Mouse (Mus musculus) embryonic facial prominence, embryonic 14.5 days (tissue): ENCODE measurements around the gene Gnpat. TPM values are rescaled to one million over a fixed set of nuclear protein-coding genes. Genes with fewer than 3 reads are reported as not detected.

Source experiments
- ATAC-seq: fragments of 200-750 bp; cut with Nextera tagmentation; 2 replicates; pipeline ENCODE4 v1.8.0; 2017; ENCODE audit warnings: low read depth, moderate number of reproducible peaks, moderate TSS enrichment
- DNase-seq: peaks from one replicate; pipeline ENCODE4 v3.0.0-alpha.2; 2015; ENCODE audit warnings: low spot score
- H3K27ac ChIP-seq: fragments of 300-500 bp; sonication (generic); replicated peaks from 2 replicates; pipeline ENCODE4 v1.5.1; 2014; ENCODE audit warnings: low read depth, mild to moderate bottlenecking, low read length, moderate library complexity
- H3K27me3 ChIP-seq: fragments of 300-500 bp; sonication (generic); replicated peaks from 2 replicates; pipeline ENCODE4 v1.6.1; 2014; ENCODE audit warnings: low read length; ENCODE audit not compliant: control insufficient read depth, insufficient read depth
- H3K36me3 ChIP-seq: fragments of 300-500 bp; sonication (generic); 2 replicates; pipeline ENCODE4 v1.6.1; 2014; ENCODE audit warnings: low read length, mixed read lengths; ENCODE audit not compliant: control insufficient read depth, insufficient read depth
- H3K4me1 ChIP-seq: fragments of 300-500 bp; sonication (generic); 2 replicates; pipeline ENCODE4 v1.6.1; 2014; ENCODE audit warnings: antibody characterized with exemption, low read length; ENCODE audit not compliant: control insufficient read depth, insufficient read depth
- H3K4me2 ChIP-seq: fragments of 300-500 bp; sonication (generic); 2 replicates; pipeline ENCODE4 v1.6.1; 2014; ENCODE audit warnings: low read depth, mild to moderate bottlenecking, low read length, moderate library complexity, mixed read lengths
- H3K4me3 ChIP-seq: fragments of 300-500 bp; sonication (generic); 2 replicates; pipeline ENCODE4 v1.5.1; 2014; ENCODE audit warnings: low read depth, mild to moderate bottlenecking, low read length
- H3K9ac ChIP-seq: fragments of 300-500 bp; sonication (generic); 2 replicates; pipeline ENCODE4 v1.6.1; 2014; ENCODE audit warnings: low read depth, mild to moderate bottlenecking, low read length, moderate library complexity, mixed read lengths
- H3K9me3 ChIP-seq: fragments of 300-500 bp; sonication (generic); 2 replicates; pipeline ENCODE4 v1.6.1; 2016; ENCODE audit warnings: low read length; ENCODE audit not compliant: control insufficient read depth
- WGBS: fragments of 180-500 bp; shearing (Covaris S2); extraction: QIAGEN DNeasy Blood & Tissue Kit; methylation state at CpG from one replicate; pipeline ENCODE4 v1.1.7; 2014; 5-methylcytosine and 5-hydroxymethylcytosine counted together
- polyA plus RNA-seq: library from polyadenylated mRNA; unstranded; fragments of >200 nt; fragmentation: Nextera tagmentation; extraction: Ambion mirVana; gene quantifications from 2 replicates; pipeline ENCODE4 v1.2.1, GENCODE M21; 2014

Gnpat gene
- polyA plus RNA-seq, 1 experiment from 2014 or later, result 97.8 TPM

DNA sequence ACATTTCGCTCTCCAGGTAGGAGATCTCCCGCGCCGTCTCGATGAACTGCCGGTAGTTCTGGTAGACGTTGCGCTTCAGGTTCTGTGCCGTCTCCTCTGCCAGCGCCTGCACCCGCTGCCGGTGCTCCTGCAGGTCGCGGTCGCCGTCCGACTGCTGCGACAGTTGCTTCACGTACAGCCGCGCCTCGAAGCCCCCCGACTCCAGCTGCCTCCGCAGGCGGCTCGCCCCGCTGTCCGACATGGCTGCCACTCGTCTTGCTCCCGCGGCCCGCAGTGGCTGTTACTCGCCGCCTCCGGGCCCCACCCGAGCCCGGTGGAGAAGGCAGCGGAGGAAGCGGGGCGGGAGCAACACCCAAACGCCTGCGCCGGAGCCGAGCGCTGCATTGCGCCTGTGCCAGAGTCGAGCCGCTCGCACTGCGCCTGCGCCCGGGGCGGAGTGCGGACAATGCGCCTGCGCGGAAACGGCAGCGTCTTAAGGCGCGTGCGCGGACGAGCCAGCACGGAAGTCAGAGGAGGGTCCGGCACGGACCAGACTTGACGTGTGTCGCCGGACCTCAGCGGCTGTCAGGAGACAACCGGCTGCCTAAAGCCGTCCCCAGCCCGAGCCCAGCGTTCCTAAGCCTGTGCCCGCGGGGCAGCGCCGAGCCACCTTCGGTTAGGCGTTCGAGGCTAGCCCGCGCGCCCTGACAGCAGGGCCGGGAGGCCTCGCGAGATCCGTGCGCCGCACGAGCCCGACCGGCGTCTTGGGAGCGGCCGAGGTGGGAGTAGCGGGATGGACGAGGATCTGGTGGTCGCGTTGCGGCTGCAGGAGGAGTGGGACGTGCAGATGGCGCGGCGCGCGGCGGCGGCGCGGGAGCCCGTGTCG, 34.8 kb downstream of the Gnpat start, which contains the start of the genes Exoc8 and Sprtn:
Gene Exoc8, minus strand, starts transcription at position 320 of the 865 bp plus-strand sequence.
Gene Sprtn, plus strand, starts transcription at position 501 of the 865 bp plus-strand sequence.
- ATAC-seq, result peak; percentile 93
- under 1% methylated on average over 75 of the region's 114 CpGs for WGBS
- peaks cover 54% of the 10 kb centered on the region for H3K36me3 ChIP-seq

DNA sequence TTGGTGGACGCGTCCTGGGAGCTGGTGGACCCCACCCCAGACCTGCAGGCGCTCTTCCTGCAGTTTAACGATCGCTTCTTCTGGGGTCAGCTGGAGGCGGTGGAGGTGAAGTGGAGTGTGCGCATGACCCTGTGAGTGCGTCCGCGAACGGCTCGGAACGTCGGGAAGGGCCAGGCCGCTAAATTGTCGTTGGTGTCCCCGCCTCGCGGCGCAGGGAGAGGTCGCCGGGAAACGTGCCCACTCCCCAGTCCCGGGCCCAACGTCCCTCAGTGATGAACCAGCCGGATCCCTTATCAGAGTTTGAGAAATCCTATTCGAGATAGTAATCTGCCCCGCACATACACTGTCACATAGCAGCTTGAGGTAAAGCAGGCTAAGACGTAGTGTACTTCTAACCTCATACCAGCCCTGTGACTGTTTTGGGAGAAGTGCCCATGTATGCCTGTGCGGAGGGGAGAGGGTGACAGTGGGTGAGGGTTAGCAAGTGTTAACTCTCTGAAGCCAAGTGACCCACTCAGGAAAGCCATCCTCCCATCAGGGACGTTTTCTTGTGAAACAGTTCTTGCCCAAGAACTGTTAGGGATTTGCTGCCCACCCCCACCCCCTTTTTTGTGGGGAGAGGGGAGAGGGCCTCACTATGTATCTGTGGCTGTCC, 35.5 kb downstream of the Gnpat start:
- no peak for ATAC-seq
- Histone ChIP-seq H3K27ac (peak overlapping the region; percentile 65), H3K4me1 (peaks cover 13% of the 10 kb centered on the region), H3K4me3 (peak overlapping the region; percentile 90), H3K9me3 (no peaks in the 10 kb centered on the region), H3K36me3 (peaks cover 61% of the 10 kb centered on the region), H3K27me3 (no peaks in the 10 kb centered on the region), H3K4me2 (peak overlapping the region; percentile 91), H3K9ac (peak overlapping the region; percentile 82)
- DNase-seq, result no peak
- 7% methylated on average over 23 of the region's 31 CpGs for WGBS

More for the DNA sequence above, 34.8 kb downstream of the Gnpat start, which contains the start of the genes Exoc8 and Sprtn:
- H3K4me1 ChIP-seq, result peaks cover 13% of the 10 kb centered on the region
- no peaks in the 10 kb centered on the region for H3K9me3 ChIP-seq
- H3K27me3 ChIP-seq, result no peaks in the 10 kb centered on the region
- H3K4me2 ChIP-seq, result peak within 1 kb of the TSS; percentile 91
- DNase-seq, result peak; percentile 97
- H3K27ac ChIP-seq, result peak within 1 kb of the TSS; percentile 70
- peak within 1 kb of the TSS; percentile 82 for H3K9ac ChIP-seq
- peak within 1 kb of the TSS; percentile 90 for H3K4me3 ChIP-seq

DNA sequence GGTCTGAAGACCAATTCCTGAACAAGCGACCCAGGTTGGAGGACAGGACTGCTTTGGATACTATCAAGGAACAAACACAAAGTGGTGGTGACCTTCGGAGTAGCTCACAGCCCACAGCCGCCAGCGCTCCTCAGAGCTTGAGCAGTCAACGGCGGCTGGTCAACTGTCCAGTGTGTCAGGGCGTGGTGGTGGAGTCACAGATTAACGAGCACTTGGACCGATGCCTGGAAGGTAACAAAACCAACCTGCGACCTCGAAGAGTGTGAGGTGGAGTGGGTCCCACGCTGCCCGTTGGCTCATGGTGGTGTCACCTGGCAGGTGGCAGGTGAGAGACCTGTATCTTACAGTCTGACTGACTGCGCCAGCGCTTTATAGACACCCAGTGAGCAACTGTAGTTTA, 40.4 kb downstream of the Gnpat start:
- Histone ChIP-seq H3K4me3 (no peak overlapping the region), H3K9me3 (no peaks in the 10 kb centered on the region), H3K27ac (no peak overlapping the region), H3K4me2 (no peak overlapping the region), H3K36me3 (peaks cover 84% of the 10 kb centered on the region), H3K4me1 (peaks cover 5% of the 10 kb centered on the region; the same call in 1 of the 2 replicates), H3K9ac (no peak overlapping the region), H3K27me3 (no peaks in the 10 kb centered on the region)
- no peak for ATAC-seq
- WGBS, result 95% methylated on average over 15 of the region's 15 CpGs
- no peak for DNase-seq

DNA sequence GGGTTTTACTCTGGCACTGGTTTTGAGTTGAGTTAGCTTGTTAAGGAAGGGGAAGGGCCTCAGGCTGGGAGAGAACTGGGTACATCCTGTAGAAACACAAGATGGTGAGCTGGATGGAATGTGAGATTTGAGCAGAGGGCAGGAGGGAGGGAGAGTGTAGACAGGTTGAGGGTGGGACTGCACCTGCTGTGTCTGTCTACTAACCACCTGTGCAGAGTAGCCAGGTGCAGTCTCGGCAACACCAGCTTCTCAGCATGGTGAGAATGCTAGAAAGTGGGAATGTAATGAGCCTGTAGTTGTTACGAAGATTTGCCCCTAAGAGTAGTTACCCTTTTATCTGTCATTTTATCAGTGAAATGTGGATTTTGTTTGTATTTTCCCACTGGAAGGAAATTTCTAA, 42.6 kb downstream of the Gnpat start:
- ATAC-seq, result no peak
- no peak overlapping the region for H3K4me2 ChIP-seq
- no peak overlapping the region for H3K27ac ChIP-seq
- peaks cover 94% of the 10 kb centered on the region for H3K36me3 ChIP-seq
- no peaks in the 10 kb centered on the region for H3K9me3 ChIP-seq
- no peak for DNase-seq
- H3K27me3 ChIP-seq, result no peaks in the 10 kb centered on the region
- 91% methylated on average over 2 of the region's 2 CpGs for WGBS
- no peak overlapping the region for H3K4me3 ChIP-seq
- H3K9ac ChIP-seq, result no peak overlapping the region
- no peaks in the 10 kb centered on the region for H3K4me1 ChIP-seq

DNA sequence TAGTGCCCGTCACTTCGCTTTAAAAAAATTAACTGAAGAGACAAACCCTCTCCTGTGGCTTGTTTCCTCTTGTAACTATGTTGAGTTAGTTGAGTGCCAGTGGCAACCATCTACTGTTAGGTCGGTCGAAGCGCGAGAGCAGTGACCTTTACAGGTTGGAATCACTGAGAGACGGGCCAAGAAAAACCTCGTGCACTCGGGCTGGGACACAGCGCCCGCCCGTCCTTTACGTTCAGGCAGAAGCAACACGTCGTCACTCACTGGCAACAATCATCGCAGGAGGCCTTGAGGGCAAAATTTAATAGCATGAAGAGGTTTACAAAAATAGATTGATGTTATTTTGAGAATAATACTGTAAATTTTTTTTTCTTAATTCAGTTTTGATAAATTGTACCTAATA, 47.1 kb downstream of the Gnpat start:
- Histone ChIP-seq H3K9me3 (peaks cover 5% of the 10 kb centered on the region; the same call in 1 of the 2 replicates), H3K27ac (no peak overlapping the region), H3K4me1 (no peaks in the 10 kb centered on the region), H3K36me3 (peaks cover 95% of the 10 kb centered on the region), H3K4me3 (no peak overlapping the region), H3K27me3 (no peaks in the 10 kb centered on the region), H3K9ac (no peak overlapping the region), H3K4me2 (no peak overlapping the region)
- ATAC-seq (no peak), DNase-seq (no peak)
- WGBS, result 91% methylated on average over 16 of the region's 16 CpGs

DNA sequence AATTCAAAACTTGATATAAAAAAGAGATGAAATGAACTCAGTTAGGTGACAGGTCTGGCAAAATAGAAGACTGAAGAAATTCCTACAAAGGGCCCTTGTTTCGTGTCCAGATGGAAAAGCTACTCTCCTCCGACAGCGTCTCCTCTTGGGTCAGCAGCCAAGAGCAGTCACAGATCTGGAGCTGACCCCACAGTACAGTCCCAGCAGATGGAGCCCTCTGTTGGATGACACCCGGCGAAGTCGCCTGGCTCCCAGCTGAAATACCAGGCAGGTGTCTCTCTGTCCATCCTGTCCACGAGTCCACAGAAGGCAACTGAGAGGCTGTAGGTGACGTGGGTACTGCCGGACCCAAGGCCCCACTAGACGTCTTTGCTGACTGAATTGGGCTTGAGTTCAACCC, 47.5 kb downstream of the Gnpat start:
- ATAC-seq (no peak), DNase-seq (no peak)
- Histone ChIP-seq H3K9ac (no peak overlapping the region), H3K9me3 (peaks cover 5% of the 10 kb centered on the region; the same call in 1 of the 2 replicates), H3K27me3 (no peaks in the 10 kb centered on the region), H3K4me3 (no peak overlapping the region), H3K4me2 (no peak overlapping the region), H3K27ac (no peak overlapping the region), H3K4me1 (no peaks in the 10 kb centered on the region), H3K36me3 (peaks cover 97% of the 10 kb centered on the region)
- WGBS, result 86% methylated on average over 10 of the region's 10 CpGs

DNA sequence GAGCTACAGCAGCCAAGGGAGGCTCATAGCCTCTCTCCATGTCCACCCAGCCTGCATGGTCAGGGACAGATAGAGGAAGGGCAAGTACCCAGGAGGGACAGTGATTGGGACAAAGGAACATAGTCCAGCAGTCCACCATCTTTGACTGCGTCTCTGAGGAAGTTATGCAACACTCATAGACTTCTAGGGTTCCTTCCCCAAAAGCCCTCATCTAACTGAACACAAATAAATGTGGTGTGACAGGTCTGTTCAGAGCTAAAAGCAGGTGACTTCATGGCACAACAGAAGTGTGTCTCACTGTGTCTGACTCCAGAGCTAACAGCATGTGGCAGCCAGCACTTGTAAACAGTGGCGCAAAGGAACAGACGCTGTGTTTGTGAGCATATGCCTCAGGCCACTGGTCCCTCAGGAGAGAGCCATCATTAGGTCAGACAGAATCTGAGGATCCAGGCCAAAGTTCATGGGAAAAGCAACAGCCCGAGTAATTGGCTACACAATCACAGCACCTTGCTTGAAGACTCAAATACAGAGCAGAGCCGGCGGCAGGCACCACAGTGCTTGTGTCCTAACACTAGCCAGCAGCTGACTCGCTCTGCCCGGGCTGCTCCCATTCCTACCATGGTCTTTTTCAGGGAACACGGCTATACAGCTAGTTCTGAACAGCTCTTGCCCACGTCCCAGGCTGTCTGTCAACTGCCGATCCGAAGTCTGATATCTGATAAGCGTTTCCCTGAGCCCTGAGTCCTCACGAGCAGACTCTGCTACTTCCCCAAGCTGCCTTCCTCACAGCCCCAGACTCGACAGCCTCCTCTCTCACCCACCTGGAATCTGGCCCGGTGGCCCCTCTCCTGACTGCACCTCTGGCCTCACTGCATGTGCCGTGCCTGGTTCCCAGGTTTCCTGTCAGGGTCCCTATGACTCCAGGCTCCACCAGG, 49.4 kb downstream of the Gnpat start:
- Histone ChIP-seq H3K4me2 (no peak overlapping the region), H3K36me3 (peaks cover 88% of the 10 kb centered on the region), H3K27me3 (no peaks in the 10 kb centered on the region), H3K9me3 (peaks cover 5% of the 10 kb centered on the region; the same call in 1 of the 2 replicates), H3K4me1 (no peaks in the 10 kb centered on the region), H3K4me3 (no peak overlapping the region), H3K9ac (no peak overlapping the region), H3K27ac (no peak overlapping the region)
- no peak for ATAC-seq
- WGBS, result 64% methylated on average over 16 of the region's 17 CpGs
- no peak for DNase-seq

DNA sequence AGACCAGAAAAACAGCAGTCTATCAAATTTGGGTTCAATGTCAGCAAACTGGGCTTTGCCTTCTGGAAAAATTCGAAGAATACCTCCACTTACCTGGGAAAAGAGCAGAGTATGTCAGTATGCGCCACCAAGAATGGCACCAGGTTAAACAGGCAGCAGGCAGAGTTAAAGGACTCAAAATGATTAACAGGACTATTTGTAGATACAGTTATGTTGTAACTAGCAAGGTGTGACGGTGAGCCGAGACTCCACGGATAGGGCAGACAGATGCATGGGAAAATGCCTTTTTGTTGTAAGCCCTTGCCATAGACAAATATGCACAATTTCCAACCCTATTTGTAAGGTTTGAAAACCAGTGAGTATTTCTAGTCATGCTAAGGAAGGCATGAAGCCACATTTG, 51.2 kb downstream of the Gnpat start:
- H3K9ac ChIP-seq, result no peak overlapping the region
- no peak overlapping the region for H3K4me3 ChIP-seq
- H3K36me3 ChIP-seq, result peaks cover 69% of the 10 kb centered on the region
- H3K4me1 ChIP-seq, result no peaks in the 10 kb centered on the region
- H3K27ac ChIP-seq, result no peak overlapping the region
- no peaks in the 10 kb centered on the region for H3K27me3 ChIP-seq
- DNase-seq (no peak), ATAC-seq (no peak)
- WGBS, result 97% methylated on average over 5 of the region's 5 CpGs
- H3K4me2 ChIP-seq, result no peak overlapping the region
- H3K9me3 ChIP-seq, result peaks cover 5% of the 10 kb centered on the region; the same call in 1 of the 2 replicates
